In the genomic region with DNA sequence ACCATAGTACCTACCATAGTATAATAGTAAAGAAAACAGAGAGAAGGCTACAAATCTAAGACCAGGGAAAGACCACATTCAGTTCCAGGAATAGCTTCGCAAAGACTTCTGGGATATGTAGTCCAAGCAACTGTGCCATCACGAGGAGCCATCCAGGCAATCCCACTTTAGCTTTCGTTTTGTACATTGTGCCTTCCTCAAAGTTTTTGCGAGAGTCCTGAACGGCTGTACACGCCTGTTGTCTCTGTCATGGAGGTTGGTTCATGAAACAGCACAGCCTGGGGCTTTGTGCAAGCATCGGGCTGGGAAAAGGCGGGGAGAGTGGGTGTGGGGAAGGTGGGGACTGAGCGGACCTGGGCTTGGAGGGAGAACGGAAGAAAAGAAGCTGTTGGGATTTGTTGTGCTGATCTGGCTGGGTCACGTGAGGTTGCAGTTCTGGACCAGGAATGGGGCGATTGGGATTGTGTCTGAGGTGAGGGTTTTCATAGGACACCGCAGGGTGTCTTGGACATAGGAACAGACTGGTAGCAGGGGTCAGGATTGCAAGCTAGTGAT, we compare ENCODE assay signal across 7 mouse cellular contexts. TPM values are rescaled to one million over a fixed set of nuclear protein-coding genes. Genes with fewer than 3 reads are reported as not detected.
DNase-seq lines count a peak whose midpoint lies in the region; ATAC-seq lines count a peak whose summit lies in the region.

Gene Zfp455, plus strand, starts transcription at position 167 of the 555 bp plus-strand sequence.

- ATAC-seq in activated CD4-positive, CD25-positive, alpha-beta regulatory T cell, adult 4 months = peak; percentile 98
- peak; percentile 97 for ATAC-seq in megakaryocyte, adult 5-6 weeks (ENCODE audit: poor library complexity, severe bottlenecking)

- peak; percentile 46 to 66 for DNase-seq in cerebellum, postnatal 36 days
- DNase-seq in gastrocnemius, postnatal 10 days = peak; percentile 23
- peak; percentile 88 for DNase-seq in induced T-regulatory cell, adult 2 months (ENCODE audit: low read depth)
- peak; percentile 33 to 71 for DNase-seq in left cerebral cortex, adult 8-10 months (ENCODE audit: low spot score in 2 of 2)
- peak; percentile 64 to 74 for DNase-seq in right cerebral cortex, adult 2 months (ENCODE audit: low spot score in 2 of 2)

RNA-seq across cellular contexts. Expression of gene Zfp455, which starts in this region (rescaled TPM):
- polyA plus RNA-seq in activated CD4-positive, CD25-positive, alpha-beta regulatory T cell, adult 4 months (2017; shearing (Covaris generic)) = 1 to 10 TPM; 5.7 to 6.4 TPM
- under 1 TPM; 0.66 to 0.72 TPM for total RNA-seq in gastrocnemius, postnatal 10 days (2021)
- 1 to 10 TPM; 2.6 to 4.2 (median 3.2) TPM for total RNA-seq in left cerebral cortex, adult 8-10 months (2022)
- 2.7 and 3.6 TPM in 2 replicates for total RNA-seq in megakaryocyte, adult 5-6 weeks (2015)
- total RNA-seq in megakaryocyte, adult 5-6 weeks (2017) = 1.7 and 2.4 TPM in 2 replicates

Comparison
In these comparisons a context has a peak if more than half of its experiments do, and no peak if none do; other contexts are left out.
1. Peak in every context shown above with its lines: DNase-seq and ATAC-seq.
2. Peak in DNase-seq in gastrocnemius, postnatal 10 days; RNA of the gene not detected or under 1 TPM.
3. DNase-seq: peak in every context shown above with its lines; median percentile 88 in induced T-regulatory cell, adult 2 months; 69 in right cerebral cortex, adult 2 months; 56 in cerebellum, postnatal 36 days; 52 in left cerebral cortex, adult 8-10 months; 23 in gastrocnemius, postnatal 10 days.